Mouse (Mus musculus) spleen, adult 2 months (tissue): ENCODE measurements around the gene Cd79b.

Experiments
- CTCF ChIP-seq: fragments of 200-500 bp; IDR thresholded peaks from 2 replicates; pipeline ENCODE4 v1.5.1; 2011; ENCODE audit warnings: mild to moderate bottlenecking, inconsistent platforms; ENCODE audit not compliant: insufficient read depth, insufficient read length, insufficient replicate concordance; ENCODE audit errors: extremely low read depth
- POLR2A ChIP-seq: fragments of 200-500 bp; IDR thresholded peaks from 2 replicates; pipeline ENCODE4 v1.6.1; 2011; ENCODE audit warnings: low read depth, low read length, inconsistent platforms

DNA sequence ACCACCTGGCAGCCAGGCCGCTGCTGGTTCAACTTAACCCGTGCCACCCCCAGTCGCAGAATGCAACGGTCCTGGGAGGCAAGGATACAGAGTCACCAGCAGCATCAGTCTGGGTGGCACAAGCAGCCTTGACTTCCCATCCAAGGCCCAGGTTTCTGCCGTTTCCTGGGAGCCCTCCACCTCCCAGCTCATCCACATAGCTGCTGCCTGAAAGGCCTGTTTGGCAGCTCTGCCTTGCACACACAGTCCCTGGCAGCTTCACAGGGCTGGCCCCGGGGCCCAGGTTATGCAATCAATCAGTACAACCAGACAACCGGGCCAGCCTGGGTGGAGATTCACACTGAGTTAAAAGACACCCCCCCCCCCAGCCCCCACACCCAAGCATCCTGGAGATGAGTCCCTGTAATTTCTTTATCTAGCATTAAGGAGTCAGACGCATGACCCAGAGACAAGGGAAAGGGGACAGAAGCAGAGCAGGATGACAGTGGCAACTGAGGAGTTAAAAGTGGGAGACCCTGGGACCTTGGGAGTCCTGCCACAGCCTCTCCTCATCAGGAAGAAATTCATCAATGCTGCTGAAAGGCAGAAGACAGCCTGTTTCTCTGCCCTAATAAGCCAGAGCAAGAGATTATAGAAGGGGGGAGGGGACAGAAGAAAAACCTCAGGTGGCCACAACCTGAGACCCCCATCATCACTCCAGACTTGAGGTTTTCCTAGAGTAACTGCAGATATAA, 46.1 kb downstream of the Cd79b start:
- TF ChIP-seq CTCF (no peak), POLR2A (no peak)
